Mouse (Mus musculus) heart, embryonic 16.5 days (tissue): ENCODE measurements at regions not wholly inside any gene's neighbourhood (a gene's known extent, or its start where the extent isn't known, plus 50 kb on each side); places are given as distances from the start of the nearest gene placed in this dataset.

Experiments
- ATAC-seq: fragments of 200-750 bp; cut with Nextera tagmentation; replicated peaks from 2 replicates; pipeline ENCODE4 v1.8.0; 2017; ENCODE audit warnings: moderate number of reproducible peaks; ENCODE audit not compliant: insufficient read depth, low FRiP score; ENCODE audit errors: extremely low read depth
- H3K27ac ChIP-seq: fragments of 300-500 bp; sonication (generic); 2 replicates; pipeline ENCODE4 v1.5.1; 2014; ENCODE audit warnings: mild to moderate bottlenecking, low read length, control low read depth, moderate library complexity
- H3K27me3 ChIP-seq: fragments of 300-500 bp; sonication (generic); 2 replicates; pipeline ENCODE4 v1.6.1; 2014; ENCODE audit warnings: low read length, mixed read lengths; ENCODE audit not compliant: control insufficient read depth, insufficient read depth
- H3K36me3 ChIP-seq: fragments of 300-500 bp; sonication (generic); 2 replicates; pipeline ENCODE4 v1.6.1; 2014; ENCODE audit not compliant: control insufficient read depth, insufficient read depth
- H3K4me1 ChIP-seq: fragments of 300-500 bp; sonication (generic); 2 replicates; pipeline ENCODE4 v1.6.1; 2014; ENCODE audit warnings: low read length, mixed read lengths; ENCODE audit not compliant: control insufficient read depth, insufficient read depth
- H3K4me2 ChIP-seq: fragments of 300-500 bp; sonication (generic); 2 replicates; pipeline ENCODE4 v1.6.1; 2014; ENCODE audit warnings: low read depth, mild to moderate bottlenecking, control low read depth, low read length
- H3K4me3 ChIP-seq: fragments of 300-500 bp; sonication (generic); 2 replicates; pipeline ENCODE4 v1.5.1; 2014; ENCODE audit warnings: mild to moderate bottlenecking, control low read depth, low read length
- H3K9ac ChIP-seq: fragments of 300-500 bp; sonication (generic); 2 replicates; pipeline ENCODE4 v1.6.1; 2014; ENCODE audit warnings: low read length, control low read depth
- H3K9me3 ChIP-seq: fragments of 300-500 bp; sonication (generic); replicated peaks from 2 replicates; pipeline ENCODE4 v1.6.1; 2016; ENCODE audit warnings: low read length; ENCODE audit not compliant: control insufficient read depth
- WGBS: fragments of 180-500 bp; shearing (Covaris S2); extraction: QIAGEN DNeasy Blood & Tissue Kit; methylation state at CpG from one replicate; pipeline ENCODE4 v1.1.7; 2014; 5-methylcytosine and 5-hydroxymethylcytosine counted together

- Histone ChIP-seq H3K9me3 (no peaks in the 10 kb centered on the region), H3K36me3 (no peaks in the 10 kb centered on the region), H3K4me3 (no peak overlapping the region), H3K27me3 (no peaks in the 10 kb centered on the region), H3K27ac (no peak overlapping the region), H3K4me2 (no peak overlapping the region), H3K4me1 (no peaks in the 10 kb centered on the region), H3K9ac (no peak overlapping the region)
- ATAC-seq: no peak
- 65% methylated on average over 8 of the region's 8 CpGs for WGBS
Measured at GRCm38 (mm10) chr16:62355830-62356270, 430.8 kb downstream of the Nsun3 start.

- WGBS: 62% methylated on average over 5 of the region's 5 CpGs
- Histone ChIP-seq H3K9me3 (no peaks in the 10 kb centered on the region), H3K4me3 (no peak overlapping the region), H3K9ac (no peak overlapping the region), H3K36me3 (no peaks in the 10 kb centered on the region), H3K4me2 (no peak overlapping the region), H3K4me1 (no peaks in the 10 kb centered on the region), H3K27ac (no peak overlapping the region), H3K27me3 (no peaks in the 10 kb centered on the region)
- no peak for ATAC-seq
Measured at GRCm38 (mm10) chr16:62327378-62328036, 459.1 kb downstream of the Nsun3 start.

- no peak for ATAC-seq
- H3K27ac ChIP-seq: no peak overlapping the region
- H3K9ac ChIP-seq: no peak overlapping the region
- no peaks in the 10 kb centered on the region for H3K9me3 ChIP-seq
- no peak overlapping the region for H3K4me2 ChIP-seq
- WGBS: 51% methylated on average over 3 of the region's 3 CpGs
- H3K36me3 ChIP-seq: no peaks in the 10 kb centered on the region
- no peaks in the 10 kb centered on the region for H3K27me3 ChIP-seq
- H3K4me1 ChIP-seq: no peaks in the 10 kb centered on the region
- H3K4me3 ChIP-seq: no peak overlapping the region
Measured at GRCm38 (mm10) chr16:62325534-62326244, 460.9 kb downstream of the Nsun3 start.

- Histone ChIP-seq H3K9ac (no peak overlapping the region), H3K4me2 (no peak overlapping the region), H3K27ac (no peak overlapping the region), H3K4me3 (no peak overlapping the region), H3K9me3 (no peaks in the 10 kb centered on the region), H3K27me3 (no peaks in the 10 kb centered on the region), H3K4me1 (no peaks in the 10 kb centered on the region), H3K36me3 (no peaks in the 10 kb centered on the region)
- ATAC-seq: no peak
- WGBS: 78% methylated on average over 1 of the region's 1 CpGs
Measured at GRCm38 (mm10) chr16:62322809-62323208, 463.8 kb downstream of the Nsun3 start.

- H3K4me1 ChIP-seq: no peaks in the 10 kb centered on the region
- no peaks in the 10 kb centered on the region for H3K36me3 ChIP-seq
- no peaks in the 10 kb centered on the region for H3K9me3 ChIP-seq
- no peak overlapping the region for H3K4me2 ChIP-seq
- no peak overlapping the region for H3K9ac ChIP-seq
- H3K4me3 ChIP-seq: no peak overlapping the region
- no peak for ATAC-seq
- H3K27ac ChIP-seq: no peak overlapping the region
- no peaks in the 10 kb centered on the region for H3K27me3 ChIP-seq
- WGBS: 65% methylated on average over 3 of the region's 3 CpGs
Measured at GRCm38 (mm10) chr16:62288948-62289347, 497.7 kb downstream of the Nsun3 start.
